Comparison of ENCODE assay signal across 17 mouse cellular contexts in genomic region chr12:84910066-84910465, GRCm38 (mm10). TPM values are rescaled to one million over a fixed set of nuclear protein-coding genes. Genes with fewer than 3 reads are reported as not detected.
"Had no signal": no experiment of that assay in that cellular context is flagged by ENCODE, and none has a peak within 500 bp of the region (broad histone marks: within the 10 kb centered on the region; RNA-seq: fewer than 3 reads in every experiment).

No protein-coding gene starts in this region.

- H3K9me3 ChIP-seq: limb, embryonic 10.5 days; liver, embryonic 15.5 days; midbrain, embryonic 12.5 days had no signal

- H3K4me3 ChIP-seq: limb, embryonic 10.5 days; liver, embryonic 15.5 days; midbrain, embryonic 12.5 days had no signal

- ATAC-seq: lung, postnatal 0 days; midbrain, embryonic 16.5 days had no signal

- H3K4me1 ChIP-seq: liver, embryonic 15.5 days had no signal

- H3K27me3 ChIP-seq: liver, embryonic 15.5 days; midbrain, embryonic 12.5 days had no signal

- H3K36me3 ChIP-seq: limb, embryonic 10.5 days; liver, embryonic 15.5 days; midbrain, embryonic 12.5 days had no signal

- H3K4me2 ChIP-seq: liver, embryonic 11.5 days; liver, embryonic 15.5 days; midbrain, embryonic 12.5 days had no signal

- H3K9ac ChIP-seq: liver, embryonic 15.5 days; midbrain, embryonic 12.5 days had no signal

- H3K27ac ChIP-seq: limb, embryonic 10.5 days; liver, embryonic 15.5 days; midbrain, embryonic 12.5 days; stomach, postnatal 0 days had no signal

- DNase-seq: kidney, adult 2 months; kidney, postnatal 25 days; layer of hippocampus, adult 9-11 months; layer of hippocampus, postnatal 36 days; lung, adult 2 months; right cerebral cortex, adult 18-20 months; right cerebral cortex, postnatal 25 days; thymus, adult 18-20 months; thymus, postnatal 14 days had no signal

RNA-seq across cellular contexts. Expression of gene Ltbp2, which starts 33.7 kb away (rescaled TPM):
- total RNA-seq: megakaryocyte-erythroid progenitor cell, adult 5-6 weeks had no signal
